ENCODE assay signal across 14 mouse cellular contexts in the genomic region with DNA sequence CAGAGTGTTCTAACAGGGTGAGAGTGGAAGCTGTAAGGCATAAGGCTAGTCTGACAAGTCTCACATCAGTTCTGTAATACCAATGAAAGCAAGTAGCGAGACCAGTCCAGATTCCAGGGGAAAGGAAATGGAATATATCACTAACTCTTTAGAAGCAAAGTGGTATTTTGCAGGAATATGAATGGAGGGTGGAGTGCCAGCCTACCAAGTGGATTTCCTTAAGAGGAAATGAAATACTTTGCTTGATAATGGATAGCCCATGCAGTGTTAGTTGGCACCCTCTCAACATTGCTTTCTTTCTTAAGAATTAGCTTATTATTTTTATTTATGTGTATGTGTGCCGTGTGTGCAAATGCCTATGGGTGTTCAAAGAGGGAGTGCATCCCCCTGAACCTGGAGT. TPM values are rescaled to one million over a fixed set of nuclear protein-coding genes. Genes with fewer than 3 reads are reported as not detected.
DNase-seq lines count a peak whose midpoint lies in the region; ATAC-seq lines count a peak whose summit lies in the region.
"Had no signal": no experiment of that assay in that cellular context is flagged by ENCODE, and none has a peak within 500 bp of the region (broad histone marks: within the 10 kb centered on the region; RNA-seq: fewer than 3 reads in every experiment).

No protein-coding gene starts in this region.

- H3K9ac ChIP-seq in forebrain, embryonic 11.5 days (ENCODE audit: low read length) = no peak overlapping the region
- no peak overlapping the region for H3K9ac ChIP-seq in limb, embryonic 11.5 days (ENCODE audit: low read length)
- H3K9ac ChIP-seq in limb, embryonic 12.5 days (replicated peaks) = no peak overlapping the region
- H3K9ac ChIP-seq in neural tube, embryonic 14.5 days (replicated peaks; ENCODE audit: low read depth, low read length) = no peak overlapping the region
- H3K9ac ChIP-seq: embryonic facial prominence, embryonic 12.5 days had no signal

- peaks cover 34% of the 10 kb centered on the region for H3K36me3 ChIP-seq in forebrain, embryonic 10.5 days (replicated peaks)
- H3K36me3 ChIP-seq in forebrain, embryonic 11.5 days (ENCODE audit: control insufficient read depth, insufficient read depth, low read length) = no peaks in the 10 kb centered on the region
- H3K36me3 ChIP-seq in limb, embryonic 11.5 days (ENCODE audit: control insufficient read depth, insufficient read depth, low read length) = peaks cover 2% of the 10 kb centered on the region; the same call in 1 of the 2 replicates
- H3K36me3 ChIP-seq in limb, embryonic 10.5 days = peaks cover 36% of the 10 kb centered on the region
- peaks cover 16% of the 10 kb centered on the region; the same call in 1 of the 2 replicates for H3K36me3 ChIP-seq in limb, embryonic 12.5 days
- no peaks in the 10 kb centered on the region for H3K36me3 ChIP-seq in neural tube, embryonic 14.5 days (ENCODE audit: control insufficient read depth, insufficient read depth, low read length)

- peaks cover 20% of the 10 kb centered on the region for H3K4me1 ChIP-seq in forebrain, embryonic 10.5 days
- H3K4me1 ChIP-seq in forebrain, embryonic 11.5 days (replicated peaks; ENCODE audit: control insufficient read depth, insufficient read depth, low read length) = peaks cover 7% of the 10 kb centered on the region; the same call in 1 of the 2 replicates
- H3K4me1 ChIP-seq in limb, embryonic 11.5 days (ENCODE audit: control insufficient read depth, insufficient read depth, low read length) = peaks cover 3% of the 10 kb centered on the region; the same call in 1 of the 2 replicates
- H3K4me1 ChIP-seq in limb, embryonic 10.5 days = peaks cover 15% of the 10 kb centered on the region
- peaks cover 18% of the 10 kb centered on the region for H3K4me1 ChIP-seq in limb, embryonic 12.5 days (replicated peaks)
- H3K4me1 ChIP-seq in neural tube, embryonic 14.5 days (ENCODE audit: control insufficient read depth, insufficient read depth, low read length) = peaks cover 16% of the 10 kb centered on the region; the same call in 1 of the 2 replicates

- no peaks in the 10 kb centered on the region for H3K27me3 ChIP-seq in forebrain, embryonic 10.5 days (ENCODE audit: poor library complexity, severe bottlenecking)
- H3K27me3 ChIP-seq in forebrain, embryonic 11.5 days (ENCODE audit: control insufficient read depth, insufficient read depth, low read length) = no peaks in the 10 kb centered on the region
- H3K27me3 ChIP-seq in limb, embryonic 11.5 days (ENCODE audit: control insufficient read depth, insufficient read depth, low read length) = no peaks in the 10 kb centered on the region
- no peaks in the 10 kb centered on the region for H3K27me3 ChIP-seq in limb, embryonic 10.5 days (ENCODE audit: low read depth, poor library complexity, severe bottlenecking)
- H3K27me3 ChIP-seq in limb, embryonic 12.5 days = no peaks in the 10 kb centered on the region
- H3K27me3 ChIP-seq in neural tube, embryonic 14.5 days (ENCODE audit: control insufficient read depth, insufficient read depth, low read length) = no peaks in the 10 kb centered on the region
- H3K27me3 ChIP-seq: embryonic facial prominence, embryonic 12.5 days had no signal

- peak overlapping the region; percentile 89; the same call in 1 of the 2 replicates for H3K4me3 ChIP-seq in forebrain, embryonic 10.5 days
- no peak overlapping the region for H3K4me3 ChIP-seq in forebrain, embryonic 11.5 days (ENCODE audit: low read depth, low read length)
- H3K4me3 ChIP-seq in limb, embryonic 11.5 days (ENCODE audit: low read depth, low read length) = no peak overlapping the region
- no peak overlapping the region for H3K4me3 ChIP-seq in limb, embryonic 10.5 days
- no peak overlapping the region for H3K4me3 ChIP-seq in limb, embryonic 12.5 days (replicated peaks)
- H3K4me3 ChIP-seq in neural tube, embryonic 14.5 days (ENCODE audit: low read depth, low read length) = no peak overlapping the region
- H3K4me3 ChIP-seq: embryonic facial prominence, embryonic 12.5 days had no signal

- WGBS in forebrain, embryonic 10.5 days = 95% methylated on average over 2 of the region's 2 CpGs
- 100% methylated on average over 2 of the region's 2 CpGs for WGBS in forebrain, embryonic 11.5 days
- WGBS in limb, embryonic 11.5 days = 94% methylated on average over 2 of the region's 2 CpGs
- 99% methylated on average over 2 of the region's 2 CpGs for WGBS in limb, embryonic 10.5 days
- 91% methylated on average over 2 of the region's 2 CpGs for WGBS in limb, embryonic 12.5 days
- WGBS in neural tube, embryonic 14.5 days = 97% methylated on average over 2 of the region's 2 CpGs

- DNase-seq in forebrain, embryonic 10.5 days (ENCODE audit: extremely low spot score, low spot score) = no peak
- no peak for DNase-seq in forebrain, embryonic 11.5 days (ENCODE audit: low spot score)
- no peak for DNase-seq in limb, embryonic 11.5 days (ENCODE audit: low spot score)
- DNase-seq in limb, embryonic 10.5 days (ENCODE audit: low spot score) = no peak
- DNase-seq in layer of hippocampus, adult 11-12 months (ENCODE audit: low spot score) = no peak
- DNase-seq in adrenal gland, adult (ENCODE audit: inconsistent age in 2 of 2, low spot score in 1 of 2) = no peak
- DNase-seq: adrenal gland, postnatal 25 days; cerebellum, adult 11 months; heart, postnatal 36 days; kidney, postnatal 25 days; thymus, postnatal 36 days had no signal

- no peaks in the 10 kb centered on the region for H3K9me3 ChIP-seq in forebrain, embryonic 10.5 days
- H3K9me3 ChIP-seq in forebrain, embryonic 11.5 days (ENCODE audit: control insufficient read depth, low read length) = no peaks in the 10 kb centered on the region
- H3K9me3 ChIP-seq in limb, embryonic 11.5 days (ENCODE audit: control insufficient read depth, low read length) = no peaks in the 10 kb centered on the region
- no peaks in the 10 kb centered on the region for H3K9me3 ChIP-seq in limb, embryonic 10.5 days (replicated peaks)
- H3K9me3 ChIP-seq in limb, embryonic 12.5 days = no peaks in the 10 kb centered on the region
- H3K9me3 ChIP-seq in neural tube, embryonic 14.5 days (ENCODE audit: control insufficient read depth, low read length) = no peaks in the 10 kb centered on the region
- H3K9me3 ChIP-seq: embryonic facial prominence, embryonic 12.5 days had no signal

- no peak for ATAC-seq in forebrain, embryonic 11.5 days (replicated peaks; ENCODE audit: low FRiP score)
- no peak for ATAC-seq in limb, embryonic 11.5 days (ENCODE audit: insufficient number of reproducible peaks, low FRiP score, low TSS enrichment, low read depth)
- no peak for ATAC-seq in limb, embryonic 12.5 days (ENCODE audit: insufficient number of reproducible peaks, insufficient read depth, low FRiP score, low TSS enrichment, low read depth)
- ATAC-seq in neural tube, embryonic 14.5 days (ENCODE audit: low read depth) = no peak

- H3K27ac ChIP-seq in forebrain, embryonic 10.5 days = no peak overlapping the region
- H3K27ac ChIP-seq in forebrain, embryonic 11.5 days (ENCODE audit: low read depth, low read length) = no peak overlapping the region
- H3K27ac ChIP-seq in limb, embryonic 11.5 days (replicated peaks; ENCODE audit: low read depth, low read length) = no peak overlapping the region
- no peak overlapping the region for H3K27ac ChIP-seq in limb, embryonic 10.5 days
- no peak overlapping the region for H3K27ac ChIP-seq in limb, embryonic 12.5 days
- no peak overlapping the region for H3K27ac ChIP-seq in neural tube, embryonic 14.5 days (ENCODE audit: low read depth, low read length)
- H3K27ac ChIP-seq: embryonic facial prominence, embryonic 12.5 days had no signal

- no peak overlapping the region for H3K4me2 ChIP-seq in forebrain, embryonic 11.5 days (ENCODE audit: low read depth, low read length, severe bottlenecking)
- peak overlapping the region; percentile 7; the same call in 1 of the 2 replicates for H3K4me2 ChIP-seq in limb, embryonic 11.5 days (ENCODE audit: low read depth, severe bottlenecking)
- peak overlapping the region; percentile 81; the same call in 1 of the 2 replicates for H3K4me2 ChIP-seq in limb, embryonic 12.5 days
- 0 out of 2 replicates have a peak overlapping the region, but pooled peaks have one; percentile 8 for H3K4me2 ChIP-seq in neural tube, embryonic 14.5 days (ENCODE audit: low read depth, low read length)

RNA-seq across cellular contexts. Expression of a gene that starts 2.1 kb away (rescaled TPM):
- polyA plus RNA-seq in forebrain, embryonic 10.5 days (2016; fragmentation: Nextera tagmentation; extraction: Ambion mirVana) = 245 TPM in 2 replicates
- polyA plus RNA-seq in forebrain, embryonic 11.5 days (2014; fragmentation: Nextera tagmentation; extraction: Ambion mirVana) = 227 and 231 TPM in 2 replicates
- polyA plus RNA-seq in limb, embryonic 11.5 days (2014; fragmentation: Nextera tagmentation; extraction: Ambion mirVana) = 254 TPM in 2 replicates
- 252 and 254 TPM in 2 replicates for polyA plus RNA-seq in limb, embryonic 10.5 days (2016; fragmentation: Nextera tagmentation; extraction: Ambion mirVana)
- polyA plus RNA-seq in limb, embryonic 12.5 days (2016; fragmentation: Nextera tagmentation; extraction: Ambion mirVana) = 221 and 224 TPM in 2 replicates
- 188 and 189 TPM in 2 replicates for polyA plus RNA-seq in neural tube, embryonic 14.5 days (2014; fragmentation: Nextera tagmentation; extraction: Ambion mirVana)

RNA-seq across cellular contexts. Expression of a gene that starts 19.8 kb away (rescaled TPM):
- polyA plus RNA-seq in forebrain, embryonic 10.5 days (2016; fragmentation: Nextera tagmentation; extraction: Ambion mirVana) = 14.6 and 16.8 TPM in 2 replicates
- 18.5 and 22.0 TPM in 2 replicates for polyA plus RNA-seq in forebrain, embryonic 11.5 days (2014; fragmentation: Nextera tagmentation; extraction: Ambion mirVana)
- polyA plus RNA-seq in limb, embryonic 11.5 days (2014; fragmentation: Nextera tagmentation; extraction: Ambion mirVana) = 16.1 and 16.8 TPM in 2 replicates
- polyA plus RNA-seq in limb, embryonic 10.5 days (2016; fragmentation: Nextera tagmentation; extraction: Ambion mirVana) = 14.5 and 15.4 TPM in 2 replicates
- polyA plus RNA-seq in limb, embryonic 12.5 days (2016; fragmentation: Nextera tagmentation; extraction: Ambion mirVana) = 14.6 and 16.6 TPM in 2 replicates
- 7.9 and 9.8 TPM in 2 replicates for polyA plus RNA-seq in neural tube, embryonic 14.5 days (2014; fragmentation: Nextera tagmentation; extraction: Ambion mirVana)

RNA-seq across cellular contexts. Expression of a gene that starts 51.8 kb away (rescaled TPM):
- polyA plus RNA-seq in forebrain, embryonic 10.5 days (2016; fragmentation: Nextera tagmentation; extraction: Ambion mirVana) = 2.5 and 2.9 TPM in 2 replicates
- 1.3 and 1.4 TPM in 2 replicates for polyA plus RNA-seq in forebrain, embryonic 11.5 days (2014; fragmentation: Nextera tagmentation; extraction: Ambion mirVana)
- polyA plus RNA-seq in limb, embryonic 11.5 days (2014; fragmentation: Nextera tagmentation; extraction: Ambion mirVana) = 2.7 and 3.1 TPM in 2 replicates
- polyA plus RNA-seq in limb, embryonic 10.5 days (2016; fragmentation: Nextera tagmentation; extraction: Ambion mirVana) = 2.2 and 2.7 TPM in 2 replicates
- polyA plus RNA-seq in limb, embryonic 12.5 days (2016; fragmentation: Nextera tagmentation; extraction: Ambion mirVana) = 2.6 and 3.8 TPM in 2 replicates
- polyA plus RNA-seq in neural tube, embryonic 14.5 days (2014; fragmentation: Nextera tagmentation; extraction: Ambion mirVana) = 0.48 and 0.89 TPM in 2 replicates
